Mouse (Mus musculus) thymus, postnatal 36 days (tissue): Measurements from ENCODE around the gene Fkbp2.
A peak's percentile ranks its signal among the peaks of the same experiment; 100 is the strongest.

Experiments
- DNase-seq, 2 experiments: peaks; one replicate each; pipeline ENCODE4 v3.0.0; 2022; ENCODE audit warnings: mixed read lengths in 2 of 2

Fkbp2 gene

GRCm38 (mm10) chr19:6980381-6981093 lies at the start of gene Fkbp2:
Gene Fkbp2 (minus strand): TSS chr19:6980501.
- DNase-seq, result peak; percentile 98 to 99

GRCm38 (mm10) chr19:7029531-7029930 lies 49.2 kb upstream of the Fkbp2 start:
- DNase-seq, result no peak

GRCm38 (mm10) chr19:7020224-7020641 lies 39.9 kb upstream of the Fkbp2 start:
- peak; percentile 75 to 77 for DNase-seq

GRCm38 (mm10) chr19:7019191-7019590 lies 38.9 kb upstream of the Fkbp2 start, which contains the start of gene Fermt3:
Gene Fermt3 (minus strand): TSS chr19:7019469.
- peak; percentile 84 to 88 for DNase-seq

- peak; percentile 37 for DNase-seq
Observed at GRCm38 (mm10) chr19:7018546-7018945, 38.2 kb upstream of the Fkbp2 start.

- peak; percentile 58 to 72 for DNase-seq
Observed at GRCm38 (mm10) chr19:7017541-7018457, 37.5 kb upstream of the Fkbp2 start.

- no peak for DNase-seq
Observed at GRCm38 (mm10) chr19:7014481-7015135, 34.3 kb upstream of the Fkbp2 start.

- no peak for DNase-seq
Observed at GRCm38 (mm10) chr19:7013984-7014383, 33.7 kb upstream of the Fkbp2 start.

GRCm38 (mm10) chr19:7012426-7012825 lies 32.1 kb upstream of the Fkbp2 start:
- no peak for DNase-seq

- no peak for DNase-seq
Observed at GRCm38 (mm10) chr19:7006892-7007593, 26.7 kb upstream of the Fkbp2 start.

GRCm38 (mm10) chr19:6999360-7000063 lies 19.2 kb upstream of the Fkbp2 start:
- DNase-seq, result peak in 1 of 2 experiments; percentile 19

GRCm38 (mm10) chr19:6997721-6998290 lies 17.5 kb upstream of the Fkbp2 start:
- DNase-seq, result peak in 1 of 2 experiments; percentile 54

GRCm38 (mm10) chr19:6996006-6996405 lies 15.7 kb upstream of the Fkbp2 start, which contains the start of the genes Nudt22 and Trpt1:
Gene Nudt22 (minus strand): TSS chr19:6996117.
Gene Trpt1 (plus strand): TSS chr19:6996131.
- DNase-seq, result peak; percentile 61 to 73

- peak in 1 of 2 experiments; percentile 44 for DNase-seq
Observed at GRCm38 (mm10) chr19:6995255-6995991, 15.1 kb upstream of the Fkbp2 start.

- DNase-seq, result no peak
Observed at GRCm38 (mm10) chr19:6994489-6994888, 14.2 kb upstream of the Fkbp2 start.

- no peak for DNase-seq
Observed at GRCm38 (mm10) chr19:6994002-6994401, 13.7 kb upstream of the Fkbp2 start.

GRCm38 (mm10) chr19:6993011-6993770 lies 12.9 kb upstream of the Fkbp2 start:
- peak in 1 of 2 experiments; percentile 33 for DNase-seq

GRCm38 (mm10) chr19:6992011-6992858 lies 11.9 kb upstream of the Fkbp2 start, which contains the start of gene Dnajc4:
Gene Dnajc4 (minus strand): TSS chr19:6992572.
- DNase-seq, result peak; percentile 97 to 99
